Mouse (Mus musculus) retina, embryonic 14.5 days (tissue): ENCODE data around the gene Dock9.
"Not testable (repeated sequence)": the region's sequence is repeated elsewhere in the genome, so short reads cannot be mapped to it uniquely, and the experiment has no call there.

Experiments
- DNase-seq: peaks from one replicate; pipeline ENCODE4 v3.0.0-alpha.2; 2015; ENCODE audit warnings: low spot score

Gene Dock9

GRCm38 (mm10) chr14:121697709-121698619 lies 99.7 kb downstream of the Dock9 start:
- peak; percentile 57 for DNase-seq

- peak; percentile 37 for DNase-seq
Observed at GRCm38 (mm10) chr14:121697143-121697680, 100.4 kb downstream of the Dock9 start.

GRCm38 (mm10) chr14:121696429-121697118 lies 101.1 kb downstream of the Dock9 start:
- no peak for DNase-seq

- DNase-seq = no peak
Observed at GRCm38 (mm10) chr14:121694706-121695105, 102.9 kb downstream of the Dock9 start.

- DNase-seq = no peak
Observed at GRCm38 (mm10) chr14:121693991-121694594, 103.5 kb downstream of the Dock9 start.

- DNase-seq = not testable (repeated sequence)
Observed at GRCm38 (mm10) chr14:121689649-121690048, 108.0 kb downstream of the Dock9 start.

- no peak for DNase-seq
Observed at GRCm38 (mm10) chr14:121688175-121688574, 109.5 kb downstream of the Dock9 start.

- DNase-seq = no peak
Observed at GRCm38 (mm10) chr14:121687274-121687673, 110.4 kb downstream of the Dock9 start.

- DNase-seq = no peak
Observed at GRCm38 (mm10) chr14:121678913-121679312, 118.7 kb downstream of the Dock9 start.

GRCm38 (mm10) chr14:121678445-121678844 lies 119.2 kb downstream of the Dock9 start:
- no peak for DNase-seq

GRCm38 (mm10) chr14:121676596-121677330 lies 120.9 kb downstream of the Dock9 start:
- no peak for DNase-seq

GRCm38 (mm10) chr14:121676121-121676591 lies 121.5 kb downstream of the Dock9 start:
- DNase-seq = peak; percentile 33

- DNase-seq = peak; percentile 18
Observed at GRCm38 (mm10) chr14:121675579-121675978, 122.1 kb downstream of the Dock9 start.

- DNase-seq = no peak
Observed at GRCm38 (mm10) chr14:121675146-121675545, 122.5 kb downstream of the Dock9 start.

GRCm38 (mm10) chr14:121670016-121670415 lies 127.6 kb downstream of the Dock9 start:
- no peak for DNase-seq

- DNase-seq = no peak
Observed at GRCm38 (mm10) chr14:121666641-121667274, 130.9 kb downstream of the Dock9 start.

- no peak for DNase-seq
Observed at GRCm38 (mm10) chr14:121665693-121666273, 131.9 kb downstream of the Dock9 start.

GRCm38 (mm10) chr14:121663913-121664312 lies 133.7 kb downstream of the Dock9 start:
- no peak for DNase-seq

GRCm38 (mm10) chr14:121660918-121661317 lies 136.7 kb downstream of the Dock9 start:
- DNase-seq = no peak

GRCm38 (mm10) chr14:121660167-121660894 lies 137.3 kb downstream of the Dock9 start:
- DNase-seq = no peak
